Mouse (Mus musculus): ENCODE measurements around the gene Gm21820. TPM values are rescaled to one million over a fixed set of nuclear protein-coding genes. Genes with fewer than 3 reads are reported as not detected.
"Not testable (repeated sequence)": the region's sequence is repeated elsewhere in the genome, so short reads cannot be mapped to it uniquely, and the experiment has no call there.

The Gm21820 gene
- polyA plus RNA-seq (2014; fragmentation: Nextera tagmentation; extraction: Ambion mirVana) = not detected in 2 replicates

GRCm38 (mm10) chrY:5249341-5249740 lies at the start of gene Gm21820:
TSS of gene Gm21820 (minus strand) at chrY:5249441.
- not testable (repeated sequence) for H3K4me3 ChIP-seq (ENCODE audit: low read depth, low read length); H3K4me2 ChIP-seq (ENCODE audit: low read depth, severe bottlenecking); H3K4me1 ChIP-seq (ENCODE audit: control insufficient read depth, insufficient read depth, low read length); H3K27me3 ChIP-seq (ENCODE audit: control insufficient read depth, insufficient read depth, low read length); ATAC-seq (ENCODE audit: insufficient number of reproducible peaks, low FRiP score, low TSS enrichment, low read depth); H3K27ac ChIP-seq (replicated peaks; ENCODE audit: low read depth, low read length); DNase-seq (ENCODE audit: low spot score); H3K36me3 ChIP-seq (ENCODE audit: control insufficient read depth, insufficient read depth, low read length); H3K9me3 ChIP-seq (ENCODE audit: control insufficient read depth, low read length); H3K9ac ChIP-seq (ENCODE audit: low read length)
- WGBS = 89% methylated on average over 1 of the region's 1 CpGs

Other genes with a start within 250 kb of the Gm21820 start
- not detected in 2 replicates for gene Gm20918, start 205.5 kb downstream of the Gm21820 start, polyA plus RNA-seq (2014; fragmentation: Nextera tagmentation; extraction: Ambion mirVana)

All from limb, embryonic 11.5 days (tissue).